Mouse (Mus musculus): ENCODE data around the gene Asic2. TPM values are rescaled to one million over a fixed set of nuclear protein-coding genes. Genes with fewer than 3 reads are reported as not detected.

Gene Asic2
- total and polyA plus RNA-seq, 3 experiments: not detected

GRCm38 (mm10) chr11:80958086-80958671, 1010.1 kb downstream of the Asic2 start:
- no peaks in the 10 kb centered on the region for H3K9me3 ChIP-seq (replicated peaks; ENCODE audit: insufficient read depth, low read length)
- TF ChIP-seq ZC3H11A (IDR thresholded peaks at IDR 0.05; ENCODE audit: low read depth, low read length): no peak
- TF ChIP-seq RCOR1 (IDR thresholded peaks at IDR 0.05; ENCODE audit: low read depth, low read length): no peak
- TF ChIP-seq MAFK (IDR thresholded peaks at IDR 0.05; ENCODE audit: borderline replicate concordance, low read depth, low read length): no peak
- no peak for TF ChIP-seq POLR2AphosphoS2 (IDR thresholded peaks at IDR 0.05; ENCODE audit: low read length)
- TF ChIP-seq MYC (IDR thresholded peaks at IDR 0.05; ENCODE audit: low read depth, low read length): no peak
- no peak for TF ChIP-seq CHD2 (IDR thresholded peaks at IDR 0.05; ENCODE audit: low read length)
- no peak for TF ChIP-seq ZNF384 (IDR thresholded peaks at IDR 0.05; ENCODE audit: low read depth, low read length)
- TF ChIP-seq POLR2A (IDR thresholded peaks at IDR 0.05; ENCODE audit: control insufficient read depth in 1 of 2, insufficient read depth in 1 of 2, low read depth in 1 of 2, low read length in 2 of 2, poor library complexity in 1 of 2): no peak
- no peak for TF ChIP-seq SIN3A (IDR thresholded peaks at IDR 0.05; ENCODE audit: low read length)
- TF ChIP-seq MAZ (IDR thresholded peaks at IDR 0.05; ENCODE audit: low read depth, low read length): no peak
- no peak for TF ChIP-seq MYB (IDR thresholded peaks at IDR 0.05; ENCODE audit: low read depth, low read length)
- TF ChIP-seq USF2 (IDR thresholded peaks at IDR 0.05; ENCODE audit: borderline replicate concordance in 1 of 2, insufficient read depth in 1 of 2, low read depth in 1 of 2, low read length in 2 of 2): no peak
- no peak for TF ChIP-seq MEF2A (IDR thresholded peaks at IDR 0.05; ENCODE audit: extremely low read depth, insufficient replicate concordance, low read depth, low read length, poor library complexity, severe bottlenecking)
- no peak for TF ChIP-seq TCF12 (IDR thresholded peaks at IDR 0.05; ENCODE audit: low read depth, low read length)
- no peak for TF ChIP-seq HCFC1 (IDR thresholded peaks at IDR 0.05; ENCODE audit: low read depth, low read length)
- TF ChIP-seq UBTF (IDR thresholded peaks at IDR 0.05; ENCODE audit: borderline replicate concordance, insufficient read depth, low read depth, low read length): no peak
- TF ChIP-seq CHD1 (IDR thresholded peaks at IDR 0.05; ENCODE audit: low read depth, low read length): no peak
- no peak for TF ChIP-seq POLR2AphosphoS5 (IDR thresholded peaks at IDR 0.05; ENCODE audit: borderline replicate concordance, low read depth, low read length)
- no peak for TF ChIP-seq ZMIZ1 (IDR thresholded peaks at IDR 0.05; ENCODE audit: low read depth, low read length)
- TF ChIP-seq GATA1 (IDR thresholded peaks at IDR 0.05; ENCODE audit: low read depth, low read length): no peak
- no peak overlapping the region for H3K4me3 ChIP-seq (ENCODE audit: control insufficient read depth in 1 of 2, insufficient read depth in 1 of 2, low read depth in 2 of 2, low read length in 2 of 2)
- no peaks in the 10 kb centered on the region for H3K79me2 ChIP-seq (ENCODE audit: control insufficient read depth, insufficient read depth, low read length, poor library complexity)
- H3K27ac ChIP-seq (ENCODE audit: control insufficient read depth, low read depth, low read length): no peak overlapping the region
- no peaks in the 10 kb centered on the region for H3K4me1 ChIP-seq (ENCODE audit: control insufficient read depth in 1 of 2, insufficient read depth in 2 of 2, low read length in 2 of 2)
- no peaks in the 10 kb centered on the region for H3K27me3 ChIP-seq (ENCODE audit: control insufficient read depth in 1 of 2, insufficient read depth in 2 of 2, low read length in 2 of 2)
- no peak for DNase-seq (ENCODE audit: low read depth, low spot score)
- H3K36me3 ChIP-seq (ENCODE audit: control insufficient read depth in 1 of 2, insufficient read depth in 2 of 2, low read length in 2 of 2): no peaks in the 10 kb centered on the region
- H3K9ac ChIP-seq (ENCODE audit: control insufficient read depth, low read depth, low read length, poor library complexity, severe bottlenecking): no peak overlapping the region

- Histone ChIP-seq H3K9me3 (replicated peaks; ENCODE audit: insufficient read depth, low read length) (no peaks in the 10 kb centered on the region), H3K27me3 (ENCODE audit: control insufficient read depth in 1 of 2, insufficient read depth in 2 of 2, low read length in 2 of 2) (no peaks in the 10 kb centered on the region)
- TF ChIP-seq GABPA (IDR thresholded peaks at IDR 0.05; ENCODE audit: low read depth, low read length): no peak
- no peak for TF ChIP-seq POLR2AphosphoS2 (IDR thresholded peaks at IDR 0.05; ENCODE audit: low read length)
Observed at GRCm38 (mm10) chr11:80955915-80956314, 1012.3 kb downstream of the Asic2 start.

More at GRCm38 (mm10) chr11:80955915-80956314, 1012.3 kb downstream of the Asic2 start:
- no peaks in the 10 kb centered on the region for H3K36me3 ChIP-seq (ENCODE audit: control insufficient read depth in 1 of 2, insufficient read depth in 2 of 2, low read length in 2 of 2)
- H3K9ac ChIP-seq (ENCODE audit: control insufficient read depth, low read depth, low read length, poor library complexity, severe bottlenecking): no peak overlapping the region
- no peaks in the 10 kb centered on the region for H3K4me1 ChIP-seq (ENCODE audit: control insufficient read depth in 1 of 2, insufficient read depth in 2 of 2, low read length in 2 of 2)
- DNase-seq (ENCODE audit: low read depth, low spot score): no peak
- H3K79me2 ChIP-seq (ENCODE audit: control insufficient read depth, insufficient read depth, low read length, poor library complexity): no peaks in the 10 kb centered on the region
- H3K27ac ChIP-seq (ENCODE audit: control insufficient read depth, low read depth, low read length): no peak overlapping the region
- H3K4me3 ChIP-seq (ENCODE audit: control insufficient read depth in 1 of 2, insufficient read depth in 1 of 2, low read depth in 2 of 2, low read length in 2 of 2): no peak overlapping the region
